Mouse (Mus musculus): Measurements from ENCODE around the gene Foxg1. TPM values are rescaled to one million over a fixed set of nuclear protein-coding genes. Genes with fewer than 3 reads are reported as not detected.

Gene Foxg1
- total RNA-seq, 2 experiments from 2014 or later = not detected

DNA sequence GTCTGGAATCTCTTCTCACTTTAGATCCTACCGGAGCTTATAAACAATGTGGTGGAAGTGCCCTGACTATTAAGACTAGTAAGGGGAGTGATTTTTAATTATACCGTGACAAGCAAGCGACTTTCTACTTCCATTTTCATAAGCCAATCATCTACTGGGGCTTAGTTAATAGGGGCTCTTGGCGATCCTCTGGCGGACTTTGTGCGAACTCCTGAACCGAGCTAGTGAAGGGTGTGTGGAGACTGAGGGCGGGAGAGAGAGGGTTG, 18.3 kb downstream of the Foxg1 start:
- DNase-seq (ENCODE audit: low spot score in 2 of 2) = no peak

DNA sequence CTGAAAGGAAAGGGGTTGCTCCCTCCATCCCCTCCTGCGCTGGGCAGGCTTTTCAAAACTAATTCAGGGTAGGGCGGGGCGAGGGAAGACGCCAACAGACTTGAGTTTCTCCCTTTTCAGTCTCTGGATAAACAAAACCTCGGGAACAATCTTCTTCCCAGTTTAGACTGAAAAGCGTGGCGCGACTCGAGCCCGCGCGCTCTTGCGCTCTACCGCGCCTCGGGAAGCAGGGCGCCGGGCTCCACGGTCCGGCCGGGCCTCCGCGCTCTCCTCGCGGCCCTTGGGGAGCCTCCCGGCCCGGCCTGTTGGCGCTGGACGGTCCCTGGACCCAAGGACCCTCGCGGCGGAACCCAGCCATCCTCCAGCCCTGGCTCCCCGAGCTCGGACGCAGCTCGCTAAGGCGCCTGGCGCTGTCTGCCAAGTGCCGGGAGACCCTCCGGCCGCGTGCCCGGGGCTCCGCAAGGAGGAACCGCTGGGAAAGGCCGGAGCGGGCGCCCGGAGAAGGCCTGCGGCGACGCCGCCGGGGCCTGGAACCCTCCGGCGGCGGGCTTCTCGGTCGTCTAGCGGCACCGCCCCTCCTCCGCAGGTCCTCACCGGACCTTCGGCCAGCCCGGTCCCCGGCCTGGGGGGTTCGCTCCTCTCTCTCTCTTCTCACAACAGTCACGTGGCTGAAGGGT, 18.8 kb downstream of the Foxg1 start:
- no peak for DNase-seq (ENCODE audit: low spot score in 2 of 2)

DNA sequence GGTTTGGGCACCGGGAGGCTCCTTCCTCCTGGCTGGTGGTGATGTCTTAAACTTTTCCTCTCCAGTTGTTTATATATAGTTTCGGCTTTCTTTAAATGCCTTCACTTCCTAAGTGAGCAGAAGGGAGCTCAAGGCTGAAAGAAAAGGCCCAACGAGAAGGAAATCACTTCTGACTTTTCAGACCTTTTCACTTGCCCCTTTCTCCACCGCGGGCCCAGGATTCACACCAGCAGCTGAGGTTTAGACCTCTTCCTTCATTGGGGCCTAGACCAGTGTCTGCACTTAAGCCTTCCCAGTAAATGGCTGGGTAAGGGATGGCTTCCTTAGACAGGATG, 19.3 kb downstream of the Foxg1 start:
- DNase-seq (ENCODE audit: low spot score in 2 of 2) = no peak

DNA sequence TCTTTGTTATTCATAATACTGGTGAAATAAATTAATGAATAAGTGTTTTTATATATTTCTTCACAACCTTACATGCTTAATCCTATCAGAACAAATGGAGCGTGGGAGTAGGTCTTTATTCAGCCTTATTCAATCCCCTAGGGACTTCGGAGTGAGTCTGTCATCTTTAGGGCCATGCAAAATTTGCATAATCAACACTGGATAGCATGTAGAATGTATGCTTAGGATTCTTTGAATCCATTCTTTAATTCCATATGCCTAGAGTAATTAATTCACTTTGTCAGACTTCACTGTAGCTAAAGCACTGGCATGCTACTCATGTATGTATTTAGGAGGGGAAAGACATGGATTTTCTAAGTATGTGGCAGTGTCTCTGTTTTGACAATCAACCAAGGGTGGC, 27.4 kb downstream of the Foxg1 start:
- DNase-seq (ENCODE audit: low spot score in 2 of 2) = no peak

DNA sequence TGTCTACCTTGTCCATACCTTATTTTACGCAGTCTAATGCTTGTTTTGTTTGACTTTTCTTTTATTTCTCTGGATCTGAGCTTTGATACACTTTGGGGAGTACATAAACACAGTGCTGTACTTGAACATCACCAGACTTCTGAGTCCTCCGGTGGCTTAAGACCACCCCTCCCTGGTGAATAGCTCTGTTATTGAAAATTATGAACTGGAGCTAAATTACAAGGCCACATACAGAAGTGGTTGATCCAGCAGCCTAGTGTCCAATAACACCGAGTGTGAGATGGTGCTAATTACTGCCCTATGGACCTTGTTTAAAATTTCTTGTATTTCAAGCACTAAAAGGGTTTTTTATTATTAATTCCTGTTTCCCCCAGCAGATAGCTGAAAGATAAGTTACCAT, 35.5 kb downstream of the Foxg1 start:
- no peak for DNase-seq (ENCODE audit: low spot score in 2 of 2)

Other genes starting within 250 kb of the Foxg1 start
- not detected for gene Gm43517, start 2.5 kb downstream of the Foxg1 start, total RNA-seq (2021)

Data from gastrocnemius, postnatal 4 days (tissue).